Mouse (Mus musculus): Measurements from ENCODE around the gene Tlr13. TPM values are rescaled to one million over a fixed set of nuclear protein-coding genes. Genes with fewer than 3 reads are reported as not detected.

Tlr13 gene
- total and polyA plus RNA-seq, 2 experiments from 2014 or later: 0.38 to 0.78 TPM

- H3K9ac ChIP-seq (replicated peaks; ENCODE audit: low read length): no peak overlapping the region
- ATAC-seq (no peak), DNase-seq (ENCODE audit: low spot score) (no peak)
- 87% methylated on average over 3 of the region's 3 CpGs for WGBS
- no peaks in the 10 kb centered on the region for H3K9me3 ChIP-seq (ENCODE audit: low read length)
- no peak overlapping the region for H3K27ac ChIP-seq
- no peak overlapping the region for H3K4me2 ChIP-seq (ENCODE audit: low read depth, low read length)
- H3K27me3 ChIP-seq (ENCODE audit: insufficient read depth, low read length): no peaks in the 10 kb centered on the region
- no peaks in the 10 kb centered on the region for H3K36me3 ChIP-seq (ENCODE audit: insufficient read depth, low read length)
- no peak overlapping the region for H3K4me3 ChIP-seq (ENCODE audit: low read length)
- TF ChIP-seq CTCF (IDR thresholded peaks at IDR 0.05; ENCODE audit: low read depth): no peak
- no peaks in the 10 kb centered on the region for H3K4me1 ChIP-seq (ENCODE audit: insufficient read depth, low read length)
These were observed 8.1 kb upstream of the Tlr13 start for GRCm38 (mm10) chrX:106134916-106135315.

GRCm38 (mm10) chrX:106135484-106135883 is 7.5 kb upstream of the Tlr13 start:
- Histone ChIP-seq H3K27ac (no peak overlapping the region), H3K27me3 (ENCODE audit: insufficient read depth, low read length) (no peaks in the 10 kb centered on the region), H3K9me3 (ENCODE audit: low read length) (no peaks in the 10 kb centered on the region), H3K36me3 (ENCODE audit: insufficient read depth, low read length) (no peaks in the 10 kb centered on the region), H3K9ac (replicated peaks; ENCODE audit: low read length) (no peak overlapping the region), H3K4me1 (ENCODE audit: insufficient read depth, low read length) (no peaks in the 10 kb centered on the region), H3K4me3 (ENCODE audit: low read length) (no peak overlapping the region), H3K4me2 (ENCODE audit: low read depth, low read length) (no peak overlapping the region)
- 85% methylated on average over 4 of the region's 4 CpGs for WGBS
- TF ChIP-seq CTCF (IDR thresholded peaks at IDR 0.05; ENCODE audit: low read depth): no peak
- ATAC-seq: no peak
- no peak for DNase-seq (ENCODE audit: low spot score)

DNA sequence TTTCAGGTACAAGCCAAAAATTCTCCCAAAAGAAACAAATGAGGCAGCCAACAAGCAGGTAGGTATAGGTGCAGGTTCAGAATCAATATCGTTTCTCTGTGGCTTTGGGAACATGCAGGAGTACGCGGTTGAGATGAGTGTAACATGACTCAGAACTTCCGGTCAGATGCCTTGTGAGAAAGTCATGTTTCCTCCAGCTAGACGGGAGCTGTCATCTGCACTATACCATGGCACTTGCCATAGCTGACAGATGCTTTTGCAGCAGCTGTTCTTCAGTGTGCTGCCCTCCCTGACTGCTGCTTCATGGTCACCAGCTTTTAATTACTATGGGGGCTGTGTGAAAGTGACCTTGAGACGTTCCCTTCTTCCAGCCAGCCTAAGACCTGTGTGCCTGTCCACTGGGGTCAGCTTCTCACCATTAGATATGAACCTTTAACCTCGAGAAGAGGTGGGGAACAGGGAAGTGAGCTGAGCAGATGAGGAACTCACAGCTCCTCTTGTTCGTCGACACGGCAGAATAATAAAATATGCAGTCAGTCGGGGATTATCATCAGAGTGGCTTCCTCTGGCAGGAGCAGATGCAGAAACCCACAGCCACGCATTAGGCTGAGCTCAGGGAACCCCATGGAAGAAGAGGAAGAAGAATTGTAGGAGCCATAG is 7.0 kb upstream of the Tlr13 start:
- Histone ChIP-seq H3K4me1 (ENCODE audit: insufficient read depth, low read length) (no peaks in the 10 kb centered on the region), H3K27ac (no peak overlapping the region), H3K4me3 (ENCODE audit: low read length) (no peak overlapping the region), H3K9me3 (ENCODE audit: low read length) (no peaks in the 10 kb centered on the region), H3K36me3 (ENCODE audit: insufficient read depth, low read length) (no peaks in the 10 kb centered on the region), H3K4me2 (ENCODE audit: low read depth, low read length) (no peak overlapping the region), H3K9ac (replicated peaks; ENCODE audit: low read length) (no peak overlapping the region), H3K27me3 (ENCODE audit: insufficient read depth, low read length) (no peaks in the 10 kb centered on the region)
- ATAC-seq (no peak), DNase-seq (ENCODE audit: low spot score) (peak; percentile 2)
- WGBS: 65% methylated on average over 12 of the region's 12 CpGs
- TF ChIP-seq CTCF (IDR thresholded peaks at IDR 0.05; ENCODE audit: low read depth): no peak

- Histone ChIP-seq H3K4me2 (ENCODE audit: low read depth, low read length) (no peak overlapping the region), H3K9me3 (ENCODE audit: low read length) (no peaks in the 10 kb centered on the region), H3K27me3 (ENCODE audit: insufficient read depth, low read length) (no peaks in the 10 kb centered on the region), H3K27ac (no peak overlapping the region), H3K4me3 (ENCODE audit: low read length) (no peak overlapping the region), H3K9ac (replicated peaks; ENCODE audit: low read length) (no peak overlapping the region), H3K4me1 (ENCODE audit: insufficient read depth, low read length) (no peaks in the 10 kb centered on the region), H3K36me3 (ENCODE audit: insufficient read depth, low read length) (no peaks in the 10 kb centered on the region)
- WGBS: 83% methylated on average over 13 of the region's 13 CpGs
- ATAC-seq (no peak), DNase-seq (ENCODE audit: low spot score) (no peak)
- TF ChIP-seq CTCF (IDR thresholded peaks at IDR 0.05; ENCODE audit: low read depth): no peak
These were observed 3.5 kb upstream of the Tlr13 start for GRCm38 (mm10) chrX:106139309-106140070.

GRCm38 (mm10) chrX:106148185-106148584 is 5.2 kb downstream of the Tlr13 start:
- no peak overlapping the region for H3K4me3 ChIP-seq (ENCODE audit: low read length)
- H3K9me3 ChIP-seq (ENCODE audit: low read length): no peaks in the 10 kb centered on the region
- H3K4me2 ChIP-seq (ENCODE audit: low read depth, low read length): no peak overlapping the region
- H3K27ac ChIP-seq: no peak overlapping the region
- H3K9ac ChIP-seq (replicated peaks; ENCODE audit: low read length): no peak overlapping the region
- DNase-seq (ENCODE audit: low spot score): no peak
- no peaks in the 10 kb centered on the region for H3K36me3 ChIP-seq (ENCODE audit: insufficient read depth, low read length)
- WGBS: 88% methylated on average over 1 of the region's 1 CpGs
- no peaks in the 10 kb centered on the region; the same call in 1 of the 2 replicates for H3K27me3 ChIP-seq (ENCODE audit: insufficient read depth, low read length)
- H3K4me1 ChIP-seq (ENCODE audit: insufficient read depth, low read length): no peaks in the 10 kb centered on the region
- no peak for TF ChIP-seq CTCF (IDR thresholded peaks at IDR 0.05; ENCODE audit: low read depth)
- ATAC-seq: no peak

DNA sequence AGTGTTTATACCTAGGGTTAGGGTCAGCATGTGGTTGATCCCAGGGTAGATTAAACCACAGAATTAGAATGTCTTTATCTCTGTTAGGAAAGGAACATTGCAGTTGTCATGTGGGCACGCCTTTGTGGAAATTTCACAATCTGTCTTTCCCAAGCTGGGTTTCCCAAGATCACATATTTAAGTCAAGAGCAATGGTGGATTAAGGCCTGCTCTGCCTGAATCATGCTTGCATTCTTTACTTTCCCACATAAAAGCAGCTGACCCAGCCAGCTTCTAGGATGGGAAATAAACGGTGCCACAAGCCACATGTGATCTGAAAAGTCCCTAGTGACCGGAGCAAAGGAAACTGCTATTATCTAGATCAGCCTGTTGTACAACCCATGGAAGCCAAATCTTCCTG is 6.5 kb downstream of the Tlr13 start:
- Histone ChIP-seq H3K4me2 (ENCODE audit: low read depth, low read length) (no peak overlapping the region), H3K9ac (replicated peaks; ENCODE audit: low read length) (no peak overlapping the region), H3K27me3 (ENCODE audit: insufficient read depth, low read length) (no peaks in the 10 kb centered on the region; the same call in 1 of the 2 replicates), H3K27ac (no peak overlapping the region), H3K9me3 (ENCODE audit: low read length) (no peaks in the 10 kb centered on the region), H3K36me3 (ENCODE audit: insufficient read depth, low read length) (no peaks in the 10 kb centered on the region), H3K4me1 (ENCODE audit: insufficient read depth, low read length) (no peaks in the 10 kb centered on the region), H3K4me3 (ENCODE audit: low read length) (no peak overlapping the region)
- DNase-seq (ENCODE audit: low spot score) (no peak), ATAC-seq (no peak)
- TF ChIP-seq CTCF (IDR thresholded peaks at IDR 0.05; ENCODE audit: low read depth): no peak
- 87% methylated on average over 3 of the region's 3 CpGs for WGBS

DNA sequence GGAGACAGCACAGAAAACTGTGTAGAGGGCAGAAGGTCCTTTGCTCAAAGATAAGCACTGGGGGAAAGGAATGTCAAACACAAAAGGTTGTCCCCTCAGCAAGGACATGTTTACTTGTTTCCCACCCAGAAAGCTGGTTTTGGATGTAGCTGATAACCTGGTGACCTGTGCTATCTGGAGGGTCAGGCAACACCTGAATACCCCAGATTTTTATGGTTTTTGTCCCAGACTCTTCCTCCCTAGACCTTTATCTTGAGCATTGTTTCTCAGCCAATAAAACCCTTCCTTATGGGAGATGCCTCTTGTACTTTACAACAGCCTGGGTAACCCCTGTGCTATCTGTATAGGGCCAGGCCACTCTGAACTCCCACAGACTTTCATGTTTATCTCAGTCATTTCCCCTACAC is 11.2 kb downstream of the Tlr13 start:
- Histone ChIP-seq H3K27ac (no peak overlapping the region), H3K27me3 (ENCODE audit: insufficient read depth, low read length) (no peaks in the 10 kb centered on the region), H3K9ac (replicated peaks; ENCODE audit: low read length) (no peak overlapping the region), H3K36me3 (ENCODE audit: insufficient read depth, low read length) (no peaks in the 10 kb centered on the region), H3K9me3 (ENCODE audit: low read length) (no peaks in the 10 kb centered on the region), H3K4me3 (ENCODE audit: low read length) (no peak overlapping the region), H3K4me1 (ENCODE audit: insufficient read depth, low read length) (no peaks in the 10 kb centered on the region), H3K4me2 (ENCODE audit: low read depth, low read length) (no peak overlapping the region)
- no peak for TF ChIP-seq CTCF (IDR thresholded peaks at IDR 0.05; ENCODE audit: low read depth)
- DNase-seq (ENCODE audit: low spot score) (no peak), ATAC-seq (no peak)
